Mouse (Mus musculus): ENCODE results near the gene Tubb2b. TPM values are rescaled to one million over a fixed set of nuclear protein-coding genes. Genes with fewer than 3 reads are reported as not detected.

Gene Tubb2b
- polyA plus RNA-seq, 1 experiment from 2014 or later, result 1,126 TPM

Other genes with a start within 250 kb of the Tubb2b start
- 0.51 TPM in 1 of 2 replicates, not detected in the other for gene Serpinb6c, start 224.8 kb downstream of the Tubb2b start, polyA plus RNA-seq (2015; fragmentation: Nextera tagmentation; extraction: Ambion mirVana)
- 7.2 and 8.3 TPM in 2 replicates for gene Nqo2, start 165.8 kb downstream of the Tubb2b start, polyA plus RNA-seq (2015; fragmentation: Nextera tagmentation; extraction: Ambion mirVana)
- gene Ripk1, start 128.1 kb downstream of the Tubb2b start, polyA plus RNA-seq (2015; fragmentation: Nextera tagmentation; extraction: Ambion mirVana), result 6.2 and 6.7 TPM in 2 replicates
- 29.1 and 33.9 TPM in 2 replicates for gene Serpinb6a, start 127.7 kb downstream of the Tubb2b start, polyA plus RNA-seq (2015; fragmentation: Nextera tagmentation; extraction: Ambion mirVana)
- 35.4 and 36.8 TPM in 2 replicates for gene Bphl, start 92.9 kb downstream of the Tubb2b start, polyA plus RNA-seq (2015; fragmentation: Nextera tagmentation; extraction: Ambion mirVana)
- gene Tubb2a, start 52.5 kb downstream of the Tubb2b start, polyA plus RNA-seq (2015; fragmentation: Nextera tagmentation; extraction: Ambion mirVana), result 3,188 and 3,263 TPM in 2 replicates
- 66.6 and 69.2 TPM in 2 replicates for gene Psmg4, start 32.5 kb upstream of the Tubb2b start, polyA plus RNA-seq (2015; fragmentation: Nextera tagmentation; extraction: Ambion mirVana)
- 17.5 and 18.1 TPM in 2 replicates for gene Slc22a23, start 214.7 kb upstream of the Tubb2b start, polyA plus RNA-seq (2015; fragmentation: Nextera tagmentation; extraction: Ambion mirVana)